Mouse (Mus musculus): Measurements from ENCODE around the gene Zfp870.

The Zfp870 gene

GRCm38 (mm10) chr17:32906172-32906571, 14.7 kb upstream of the Zfp870 start:
- peak overlapping the region; percentile 74; the same call in 1 of the 2 replicates for H3K4me3 ChIP-seq (replicated peaks; ENCODE audit: low read length)
- H3K36me3 ChIP-seq (ENCODE audit: insufficient read depth, low read length): no peaks in the 10 kb centered on the region
- H3K27me3 ChIP-seq (ENCODE audit: insufficient read depth, low read length): peaks cover 12% of the 10 kb centered on the region
- TF ChIP-seq NANOG (IDR thresholded peaks at IDR 0.05; ENCODE audit: borderline replicate concordance, low read length) (no peak), CTCF (conservative IDR thresholded peaks at IDR 0.05; ENCODE audit: low read length) (no peak)
- peaks cover 4% of the 10 kb centered on the region; the same call in 1 of the 2 replicates for H3K9me3 ChIP-seq (ENCODE audit: low read length)
- peaks cover 50% of the 10 kb centered on the region for H3K4me1 ChIP-seq (replicated peaks; ENCODE audit: low read depth, low read length)

GRCm38 (mm10) chr17:32905239-32905638, 13.8 kb upstream of the Zfp870 start:
- peaks cover 52% of the 10 kb centered on the region for H3K4me1 ChIP-seq (replicated peaks; ENCODE audit: low read depth, low read length)
- H3K9me3 ChIP-seq (ENCODE audit: low read length): peaks cover 4% of the 10 kb centered on the region; the same call in 1 of the 2 replicates
- H3K27me3 ChIP-seq (ENCODE audit: insufficient read depth, low read length): peaks cover 12% of the 10 kb centered on the region
- peak overlapping the region; percentile 74 for H3K4me3 ChIP-seq (replicated peaks; ENCODE audit: low read length)
- no peaks in the 10 kb centered on the region for H3K36me3 ChIP-seq (ENCODE audit: insufficient read depth, low read length)
- no peak for TF ChIP-seq POU5F1 (IDR thresholded peaks at IDR 0.05; ENCODE audit: borderline replicate concordance, low read length)
- peak; percentile 74 for TF ChIP-seq CTCF (conservative IDR thresholded peaks at IDR 0.05; ENCODE audit: low read length)
- no peak for TF ChIP-seq NANOG (IDR thresholded peaks at IDR 0.05; ENCODE audit: borderline replicate concordance, low read length)

- peaks cover 12% of the 10 kb centered on the region for H3K27me3 ChIP-seq (ENCODE audit: insufficient read depth, low read length)
- H3K4me3 ChIP-seq (replicated peaks; ENCODE audit: low read length): no peak overlapping the region
- peaks cover 4% of the 10 kb centered on the region; the same call in 1 of the 2 replicates for H3K9me3 ChIP-seq (ENCODE audit: low read length)
- no peaks in the 10 kb centered on the region for H3K36me3 ChIP-seq (ENCODE audit: insufficient read depth, low read length)
- H3K4me1 ChIP-seq (replicated peaks; ENCODE audit: low read depth, low read length): peaks cover 60% of the 10 kb centered on the region
- TF ChIP-seq CTCF (conservative IDR thresholded peaks at IDR 0.05; ENCODE audit: low read length) (peak; percentile 27), POU5F1 (IDR thresholded peaks at IDR 0.05; ENCODE audit: borderline replicate concordance, low read length) (no peak)
Observed at GRCm38 (mm10) chr17:32904414-32904813, 13.0 kb upstream of the Zfp870 start.

- Histone ChIP-seq H3K27me3 (ENCODE audit: insufficient read depth, low read length) (peaks cover 9% of the 10 kb centered on the region), H3K4me3 (replicated peaks; ENCODE audit: low read length) (peak overlapping the region; percentile 14; the same call in 1 of the 2 replicates), H3K36me3 (ENCODE audit: insufficient read depth, low read length) (no peaks in the 10 kb centered on the region), H3K4me1 (replicated peaks; ENCODE audit: low read depth, low read length) (peaks cover 80% of the 10 kb centered on the region), H3K9me3 (ENCODE audit: low read length) (peaks cover 4% of the 10 kb centered on the region; the same call in 1 of the 2 replicates)
- TF ChIP-seq NANOG (IDR thresholded peaks at IDR 0.05; ENCODE audit: borderline replicate concordance, low read length): no peak
- TF ChIP-seq POU5F1 (IDR thresholded peaks at IDR 0.05; ENCODE audit: borderline replicate concordance, low read length): no peak
- TF ChIP-seq CTCF (conservative IDR thresholded peaks at IDR 0.05; ENCODE audit: low read length): no peak
Observed at GRCm38 (mm10) chr17:32901751-32902525, 10.5 kb upstream of the Zfp870 start.

- Histone ChIP-seq H3K27me3 (ENCODE audit: insufficient read depth, low read length) (no peaks in the 10 kb centered on the region), H3K4me3 (replicated peaks; ENCODE audit: low read length) (no peak overlapping the region), H3K4me1 (replicated peaks; ENCODE audit: low read depth, low read length) (peaks cover 77% of the 10 kb centered on the region), H3K9me3 (ENCODE audit: low read length) (no peaks in the 10 kb centered on the region), H3K36me3 (ENCODE audit: insufficient read depth, low read length) (peaks cover under 1% of the 10 kb centered on the region; the same call in 1 of the 2 replicates)
- no peak for TF ChIP-seq NANOG (IDR thresholded peaks at IDR 0.05; ENCODE audit: borderline replicate concordance, low read length)
- TF ChIP-seq CTCF (conservative IDR thresholded peaks at IDR 0.05; ENCODE audit: low read length): no peak
- no peak for TF ChIP-seq POU5F1 (IDR thresholded peaks at IDR 0.05; ENCODE audit: borderline replicate concordance, low read length)
Observed at GRCm38 (mm10) chr17:32895421-32895820, 4.0 kb upstream of the Zfp870 start.

GRCm38 (mm10) chr17:32893901-32894300, 2.5 kb upstream of the Zfp870 start:
- Histone ChIP-seq H3K27me3 (ENCODE audit: insufficient read depth, low read length) (no peaks in the 10 kb centered on the region), H3K36me3 (ENCODE audit: insufficient read depth, low read length) (peaks cover 11% of the 10 kb centered on the region), H3K4me3 (replicated peaks; ENCODE audit: low read length) (no peak overlapping the region), H3K4me1 (replicated peaks; ENCODE audit: low read depth, low read length) (peaks cover 75% of the 10 kb centered on the region), H3K9me3 (ENCODE audit: low read length) (no peaks in the 10 kb centered on the region)
- TF ChIP-seq POU5F1 (IDR thresholded peaks at IDR 0.05; ENCODE audit: borderline replicate concordance, low read length) (no peak), NANOG (IDR thresholded peaks at IDR 0.05; ENCODE audit: borderline replicate concordance, low read length) (no peak), CTCF (conservative IDR thresholded peaks at IDR 0.05; ENCODE audit: low read length) (no peak)

- H3K36me3 ChIP-seq (ENCODE audit: insufficient read depth, low read length): peaks cover 42% of the 10 kb centered on the region
- TF ChIP-seq NANOG (IDR thresholded peaks at IDR 0.05; ENCODE audit: borderline replicate concordance, low read length) (no peak), CTCF (conservative IDR thresholded peaks at IDR 0.05; ENCODE audit: low read length) (no peak), POU5F1 (IDR thresholded peaks at IDR 0.05; ENCODE audit: borderline replicate concordance, low read length) (no peak)
Observed at GRCm38 (mm10) chr17:32890852-32891238, 597 bp downstream of the Zfp870 start.

GRCm38 (mm10) chr17:32889611-32890010, 1.8 kb downstream of the Zfp870 start:
- no peak overlapping the region for H3K4me3 ChIP-seq (replicated peaks; ENCODE audit: low read length)
- H3K4me1 ChIP-seq (replicated peaks; ENCODE audit: low read depth, low read length): peaks cover 51% of the 10 kb centered on the region
- no peaks in the 10 kb centered on the region for H3K9me3 ChIP-seq (ENCODE audit: low read length)
- no peak for TF ChIP-seq CTCF (conservative IDR thresholded peaks at IDR 0.05; ENCODE audit: low read length)
- TF ChIP-seq POU5F1 (IDR thresholded peaks at IDR 0.05; ENCODE audit: borderline replicate concordance, low read length): no peak
- H3K27me3 ChIP-seq (ENCODE audit: insufficient read depth, low read length): no peaks in the 10 kb centered on the region
- H3K36me3 ChIP-seq (ENCODE audit: insufficient read depth, low read length): peaks cover 54% of the 10 kb centered on the region

More at GRCm38 (mm10) chr17:32890852-32891238, 597 bp downstream of the Zfp870 start:
- Histone ChIP-seq H3K4me1 (replicated peaks; ENCODE audit: low read depth, low read length) (peaks cover 63% of the 10 kb centered on the region), H3K27me3 (ENCODE audit: insufficient read depth, low read length) (no peaks in the 10 kb centered on the region), H3K9me3 (ENCODE audit: low read length) (no peaks in the 10 kb centered on the region), H3K4me3 (replicated peaks; ENCODE audit: low read length) (peak overlapping the region; percentile 94)
